Mouse (Mus musculus): Measurements from ENCODE around the gene Sgip1. TPM values are rescaled to one million over a fixed set of nuclear protein-coding genes. Genes with fewer than 3 reads are reported as not detected.

The Sgip1 gene
- total and polyA plus RNA-seq, 3 experiments: 0.92 to 5.6 TPM; not detected in 1

DNA sequence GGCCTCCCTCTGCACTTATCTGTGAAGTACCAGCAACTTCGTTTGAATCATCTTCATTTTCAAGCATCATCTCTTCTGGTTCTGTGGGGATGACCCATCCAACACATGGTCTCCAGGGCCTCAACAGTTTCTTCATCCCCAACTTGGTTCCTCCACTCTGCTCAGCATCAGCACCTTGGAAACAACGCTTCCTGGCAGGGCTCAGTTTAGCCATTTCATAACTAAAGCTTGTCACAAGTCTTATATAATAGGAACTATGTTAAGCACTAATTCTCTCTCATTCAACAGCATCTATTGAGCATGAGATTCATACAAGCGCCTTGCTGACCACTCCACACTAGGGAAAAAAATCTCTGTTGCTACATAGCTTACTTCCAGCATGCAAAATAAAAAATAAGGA, 199.2 kb downstream of the Sgip1 start:
- H3K4me1 ChIP-seq (ENCODE audit: control insufficient read depth in 1 of 2, insufficient read depth in 2 of 2, low read length in 2 of 2): 0 out of 4 replicates have a peak, but pooled peaks cover 0 to 3% of the 10 kb centered on the region in 2 experiments
- H3K27me3 ChIP-seq (ENCODE audit: control insufficient read depth in 1 of 2, insufficient read depth in 2 of 2, low read length in 2 of 2): 0 out of 4 replicates have a peak, but pooled peaks cover 0 to 2% of the 10 kb centered on the region in 2 experiments
- no peak for DNase-seq (ENCODE audit: low read depth, low spot score)
- TF ChIP-seq ZKSCAN1 (IDR thresholded peaks at IDR 0.05; ENCODE audit: low read depth, low read length) (no peak), RCOR1 (IDR thresholded peaks at IDR 0.05; ENCODE audit: low read depth, low read length) (no peak), RAD21 (IDR thresholded peaks at IDR 0.05; ENCODE audit: low read depth, low read length) (no peak), MYC (IDR thresholded peaks at IDR 0.05; ENCODE audit: low read depth, low read length) (no peak), NELFE (IDR thresholded peaks at IDR 0.05; ENCODE audit: low read depth, low read length) (no peak), ELF1 (IDR thresholded peaks at IDR 0.05; ENCODE audit: low read depth, low read length) (no peak), POLR2AphosphoS2 (IDR thresholded peaks at IDR 0.05; ENCODE audit: low read length) (no peak)
- H3K79me2 ChIP-seq (ENCODE audit: control insufficient read depth, insufficient read depth, low read length, poor library complexity): no peaks in the 10 kb centered on the region
- H3K36me3 ChIP-seq (ENCODE audit: control insufficient read depth in 1 of 2, insufficient read depth in 2 of 2, low read length in 2 of 2): peaks cover 0 to 4% of the 10 kb centered on the region in 2 experiments; a peak in 2 of 4 replicates
- no peak overlapping the region for H3K27ac ChIP-seq (ENCODE audit: control insufficient read depth, low read depth, low read length)
- no peak overlapping the region for H3K9ac ChIP-seq (ENCODE audit: control insufficient read depth, low read depth, low read length, poor library complexity, severe bottlenecking)
- H3K9me3 ChIP-seq (replicated peaks; ENCODE audit: insufficient read depth, low read length): no peaks in the 10 kb centered on the region
- no peak overlapping the region for H3K4me3 ChIP-seq (ENCODE audit: control insufficient read depth in 1 of 2, insufficient read depth in 1 of 2, low read depth in 2 of 2, low read length in 2 of 2)

DNA sequence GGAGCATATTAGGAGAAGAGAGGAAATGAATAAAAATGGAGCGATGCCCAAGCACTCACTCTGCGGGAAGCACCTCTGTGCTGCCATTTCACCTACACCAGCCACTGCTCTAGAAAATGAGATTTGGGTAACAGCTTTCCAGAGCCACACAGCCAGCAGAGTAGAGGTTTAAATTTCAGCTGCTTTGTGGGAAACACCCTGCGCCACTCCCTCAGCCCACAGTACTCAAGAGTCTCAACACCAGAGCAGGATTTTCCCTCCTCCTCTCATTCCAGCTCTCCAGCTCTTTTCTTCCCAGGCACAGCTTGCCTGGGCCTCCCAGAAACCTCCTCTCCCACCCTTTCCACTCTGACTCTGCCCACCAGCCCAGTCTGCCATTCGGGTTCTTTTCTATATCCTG, 199.6 kb downstream of the Sgip1 start:
- Histone ChIP-seq H3K4me1 (ENCODE audit: control insufficient read depth in 1 of 2, insufficient read depth in 2 of 2, low read length in 2 of 2) (0 out of 4 replicates have a peak, but pooled peaks cover 0 to 3% of the 10 kb centered on the region in 2 experiments), H3K9me3 (replicated peaks; ENCODE audit: insufficient read depth, low read length) (no peaks in the 10 kb centered on the region), H3K9ac (ENCODE audit: control insufficient read depth, low read depth, low read length, poor library complexity, severe bottlenecking) (no peak overlapping the region), H3K79me2 (ENCODE audit: control insufficient read depth, insufficient read depth, low read length, poor library complexity) (no peaks in the 10 kb centered on the region), H3K4me3 (ENCODE audit: control insufficient read depth in 1 of 2, insufficient read depth in 1 of 2, low read depth in 2 of 2, low read length in 2 of 2) (no peak overlapping the region), H3K27me3 (ENCODE audit: control insufficient read depth in 1 of 2, insufficient read depth in 2 of 2, low read length in 2 of 2) (0 out of 4 replicates have a peak, but pooled peaks cover 0 to 2% of the 10 kb centered on the region in 2 experiments), H3K36me3 (ENCODE audit: control insufficient read depth in 1 of 2, insufficient read depth in 2 of 2, low read length in 2 of 2) (peaks cover 0 to 4% of the 10 kb centered on the region in 2 experiments; a peak in 2 of 4 replicates), H3K27ac (ENCODE audit: control insufficient read depth, low read depth, low read length) (no peak overlapping the region)
- no peak for DNase-seq (ENCODE audit: low read depth, low spot score)
- TF ChIP-seq POLR2AphosphoS5 (IDR thresholded peaks at IDR 0.05; ENCODE audit: borderline replicate concordance, low read depth, low read length) (no peak), SIN3A (IDR thresholded peaks at IDR 0.05; ENCODE audit: low read length) (no peak), POLR2AphosphoS2 (IDR thresholded peaks at IDR 0.05; ENCODE audit: low read length) (no peak)

DNA sequence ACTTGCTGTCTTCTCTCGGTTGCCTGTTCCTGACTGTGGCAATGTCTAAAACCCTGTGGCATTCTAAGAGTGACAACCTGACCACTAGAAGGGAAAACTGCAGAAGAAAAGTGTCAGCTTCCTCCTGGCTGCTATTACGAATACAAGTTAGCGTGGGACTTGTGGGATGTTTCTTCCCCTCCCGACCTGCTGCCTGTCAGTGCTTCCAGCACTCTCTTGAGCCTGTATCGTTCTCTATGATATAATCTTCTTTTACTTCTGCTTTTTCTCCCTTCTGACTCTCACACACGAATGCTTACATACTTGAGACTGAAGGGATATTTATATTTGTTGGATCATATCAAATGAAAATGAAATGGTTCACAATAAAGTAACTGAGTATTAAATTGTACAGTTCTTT, 203.2 kb downstream of the Sgip1 start:
- H3K4me1 ChIP-seq (ENCODE audit: control insufficient read depth in 1 of 2, insufficient read depth in 2 of 2, low read length in 2 of 2): 0 out of 4 replicates have a peak, but pooled peaks cover 0 to 3% of the 10 kb centered on the region in 2 experiments
- DNase-seq (ENCODE audit: low read depth, low spot score): peak; percentile 73
- peak in 1 of 2 experiments; percentile 56; a peak in 1 of 4 replicates for TF ChIP-seq EP300 (IDR thresholded peaks at IDR 0.05; ENCODE audit: low read depth in 1 of 2, low read length in 2 of 2)
- TF ChIP-seq USF1 (IDR thresholded peaks at IDR 0.05; ENCODE audit: low read depth, low read length): no peak
- TF ChIP-seq NELFE (IDR thresholded peaks at IDR 0.05; ENCODE audit: low read depth, low read length): no peak
- TF ChIP-seq TBP (IDR thresholded peaks at IDR 0.05; ENCODE audit: low read depth, low read length): peak; percentile 52; the same call in 1 of the 2 replicates
- TF ChIP-seq TCF12 (IDR thresholded peaks at IDR 0.05; ENCODE audit: low read depth, low read length): no peak
- no peak for TF ChIP-seq ZNF384 (IDR thresholded peaks at IDR 0.05; ENCODE audit: low read depth, low read length)
- no peak for TF ChIP-seq ETS1 (IDR thresholded peaks at IDR 0.05; ENCODE audit: low read depth, low read length)
- no peak for TF ChIP-seq TAL1 (IDR thresholded peaks at IDR 0.05; ENCODE audit: low read length)
- TF ChIP-seq GATA1 (IDR thresholded peaks at IDR 0.05; ENCODE audit: low read depth, low read length): no peak
- no peak for TF ChIP-seq MEF2A (IDR thresholded peaks at IDR 0.05; ENCODE audit: extremely low read depth, insufficient replicate concordance, low read depth, low read length, poor library complexity, severe bottlenecking)
- no peak for TF ChIP-seq POLR2A (IDR thresholded peaks at IDR 0.05; ENCODE audit: control insufficient read depth in 1 of 2, insufficient read depth in 1 of 2, low read depth in 1 of 2, low read length in 2 of 2, poor library complexity in 1 of 2)
- TF ChIP-seq E2F4 (IDR thresholded peaks at IDR 0.05; ENCODE audit: borderline replicate concordance, low read depth, low read length): no peak
- no peak for TF ChIP-seq NRF1 (IDR thresholded peaks at IDR 0.05; ENCODE audit: insufficient read depth, low read depth, low read length, poor library complexity, severe bottlenecking)
- TF ChIP-seq USF2 (IDR thresholded peaks at IDR 0.05; ENCODE audit: borderline replicate concordance in 1 of 2, insufficient read depth in 1 of 2, low read depth in 1 of 2, low read length in 2 of 2): no peak
- no peak for TF ChIP-seq SIN3A (IDR thresholded peaks at IDR 0.05; ENCODE audit: low read length)
- no peak overlapping the region for H3K9ac ChIP-seq (ENCODE audit: control insufficient read depth, low read depth, low read length, poor library complexity, severe bottlenecking)
- no peak overlapping the region for H3K27ac ChIP-seq (ENCODE audit: control insufficient read depth, low read depth, low read length)
- no peak overlapping the region for H3K4me3 ChIP-seq (ENCODE audit: control insufficient read depth in 1 of 2, insufficient read depth in 1 of 2, low read depth in 2 of 2, low read length in 2 of 2)
- 0 out of 4 replicates have a peak, but pooled peaks cover 0 to 2% of the 10 kb centered on the region in 2 experiments for H3K27me3 ChIP-seq (ENCODE audit: control insufficient read depth in 1 of 2, insufficient read depth in 2 of 2, low read length in 2 of 2)
- H3K36me3 ChIP-seq (ENCODE audit: control insufficient read depth in 1 of 2, insufficient read depth in 2 of 2, low read length in 2 of 2): peaks cover 0 to 4% of the 10 kb centered on the region in 2 experiments; a peak in 2 of 4 replicates
- no peaks in the 10 kb centered on the region for H3K9me3 ChIP-seq (replicated peaks; ENCODE audit: insufficient read depth, low read length)
- H3K79me2 ChIP-seq (ENCODE audit: control insufficient read depth, insufficient read depth, low read length, poor library complexity): no peaks in the 10 kb centered on the region
